Mouse (Mus musculus) midbrain, embryonic 10.5 days (tissue): ENCODE measurements at regions not wholly inside any gene's neighbourhood (a gene's known extent, or its start where the extent isn't known, plus 50 kb on each side); places are given as distances from the start of the nearest gene placed in this dataset.

Experiments used
- DNase-seq: peaks from one replicate; pipeline ENCODE4 v3.0.0-alpha.2; 2017; ENCODE audit warnings: low spot score
- H3K27ac ChIP-seq: fragments of 300-500 bp; sonication (generic); replicated peaks from 2 replicates; pipeline ENCODE4 v1.5.1; 2016; ENCODE audit warnings: mild to moderate bottlenecking
- H3K27me3 ChIP-seq: fragments of 300-500 bp; sonication (generic); 2 replicates; pipeline ENCODE4 v1.6.1; 2016; ENCODE audit warnings: low read depth, mild to moderate bottlenecking; ENCODE audit not compliant: poor library complexity, severe bottlenecking
- H3K36me3 ChIP-seq: fragments of 300-500 bp; sonication (generic); 2 replicates; pipeline ENCODE4 v1.6.1; 2016; ENCODE audit warnings: mild to moderate bottlenecking, moderate library complexity
- H3K4me1 ChIP-seq: fragments of 300-500 bp; sonication (generic); 2 replicates; pipeline ENCODE4 v1.6.1; 2016
- H3K4me3 ChIP-seq: fragments of 300-500 bp; sonication (generic); 2 replicates; pipeline ENCODE4 v1.5.1; 2016; ENCODE audit warnings: mild to moderate bottlenecking, moderate library complexity
- H3K9me3 ChIP-seq: fragments of 300-500 bp; sonication (generic); replicated peaks from 2 replicates; pipeline ENCODE4 v1.6.1; 2016; ENCODE audit warnings: mild to moderate bottlenecking
- WGBS: fragments of 180-500 bp; shearing (Covaris S2); methylation state at CpG from one replicate; pipeline ENCODE4 v1.1.7; 2016; 5-methylcytosine and 5-hydroxymethylcytosine counted together

- no peak for DNase-seq
- H3K36me3 ChIP-seq, result no peaks in the 10 kb centered on the region
- WGBS, result 68% methylated on average over 8 of the region's 8 CpGs
- 0 out of 2 replicates have a peak overlapping the region, but pooled peaks have one; percentile 9 for H3K27ac ChIP-seq
- no peaks in the 10 kb centered on the region for H3K9me3 ChIP-seq
- no peak overlapping the region for H3K4me3 ChIP-seq
- H3K27me3 ChIP-seq, result peaks cover 7% of the 10 kb centered on the region; the same call in 1 of the 2 replicates
- peaks cover 9% of the 10 kb centered on the region for H3K4me1 ChIP-seq
Observed at GRCm38 (mm10) chr1:190334053-190334452, 163.5 kb upstream of the Prox1 start.

GRCm38 (mm10) chr1:190332001-190332400 is 161.5 kb upstream of the Prox1 start:
- Histone ChIP-seq H3K4me1 (peaks cover 9% of the 10 kb centered on the region), H3K27me3 (peaks cover 7% of the 10 kb centered on the region; the same call in 1 of the 2 replicates), H3K27ac (no peak overlapping the region), H3K36me3 (no peaks in the 10 kb centered on the region), H3K9me3 (no peaks in the 10 kb centered on the region), H3K4me3 (no peak overlapping the region)
- 76% methylated on average over 3 of the region's 3 CpGs for WGBS
- no peak for DNase-seq

DNA sequence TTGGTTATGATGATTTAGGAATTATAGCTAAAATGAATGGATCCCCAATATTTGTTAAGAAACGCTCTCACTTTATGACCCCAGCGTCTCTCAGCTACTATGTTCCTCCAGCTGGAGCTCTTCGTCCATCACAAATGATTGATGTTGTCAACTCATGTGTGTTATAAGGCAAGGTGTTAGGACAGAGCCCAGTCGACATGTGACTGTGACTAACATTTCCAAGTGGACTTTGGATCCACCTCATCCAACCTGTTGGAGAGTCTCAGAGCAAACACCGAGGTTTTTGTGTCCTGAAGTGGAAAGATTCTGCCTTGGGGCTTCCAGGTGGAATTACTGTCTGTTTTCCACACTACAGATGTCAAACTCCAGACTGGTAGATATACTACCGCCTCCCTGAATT is 154.0 kb upstream of the Prox1 start:
- no peaks in the 10 kb centered on the region for H3K4me1 ChIP-seq
- WGBS, result 92% methylated on average over 6 of the region's 6 CpGs
- no peaks in the 10 kb centered on the region for H3K36me3 ChIP-seq

DNA sequence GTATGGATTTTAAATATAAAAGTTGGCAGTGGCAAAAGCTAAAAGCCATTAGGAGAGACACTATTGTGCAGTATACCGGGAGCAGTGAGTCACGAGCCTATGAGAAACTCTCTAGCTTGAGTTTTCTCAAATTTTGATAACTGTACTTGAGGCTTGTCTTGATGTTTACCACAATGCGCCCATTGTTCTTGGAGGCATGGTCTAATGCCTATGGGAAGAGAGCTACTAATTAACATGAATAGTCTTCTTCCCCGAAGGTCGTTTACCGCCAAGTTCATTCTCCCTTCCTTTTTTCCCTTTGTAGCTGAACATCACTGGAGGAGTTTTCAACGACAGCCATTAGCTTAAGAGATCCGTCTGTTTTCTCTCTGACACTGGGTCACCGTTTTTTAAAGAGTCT is 153.2 kb upstream of the Prox1 start:
- no peaks in the 10 kb centered on the region for H3K4me1 ChIP-seq
- H3K27me3 ChIP-seq, result no peaks in the 10 kb centered on the region
- no peak overlapping the region for H3K4me3 ChIP-seq
- H3K27ac ChIP-seq, result no peak overlapping the region
- 89% methylated on average over 9 of the region's 9 CpGs for WGBS
- H3K36me3 ChIP-seq, result no peaks in the 10 kb centered on the region
- no peaks in the 10 kb centered on the region for H3K9me3 ChIP-seq
- no peak for DNase-seq

More for the DNA sequence above, 154.0 kb upstream of the Prox1 start:
- H3K27ac ChIP-seq, result no peak overlapping the region
- no peak for DNase-seq
- H3K27me3 ChIP-seq, result no peaks in the 10 kb centered on the region
- H3K9me3 ChIP-seq, result no peaks in the 10 kb centered on the region
- H3K4me3 ChIP-seq, result no peak overlapping the region

DNA sequence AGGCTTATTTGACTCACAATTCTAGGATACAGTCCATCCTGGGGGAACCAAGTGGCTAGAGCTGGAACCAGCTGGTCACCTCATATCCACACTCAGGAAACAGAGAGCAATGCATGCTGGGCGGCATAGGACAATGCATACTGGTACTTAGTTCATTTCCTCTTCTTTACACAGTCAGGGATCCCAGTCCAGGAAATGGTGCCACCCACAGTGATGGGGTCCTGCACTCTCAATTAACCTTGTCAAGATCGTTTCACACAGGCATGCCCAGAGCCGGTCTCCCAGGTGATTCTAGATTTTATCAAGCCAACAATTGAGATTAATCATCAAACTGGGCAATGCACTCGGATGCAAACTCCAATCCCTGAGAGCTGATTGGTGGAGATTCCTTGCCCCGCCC is 145.7 kb upstream of the Prox1 start:
- Histone ChIP-seq H3K27me3 (no peaks in the 10 kb centered on the region), H3K4me1 (no peaks in the 10 kb centered on the region), H3K4me3 (no peak overlapping the region), H3K36me3 (no peaks in the 10 kb centered on the region), H3K9me3 (no peaks in the 10 kb centered on the region), H3K27ac (no peak overlapping the region)
- WGBS, result 84% methylated on average over 5 of the region's 5 CpGs
- DNase-seq, result no peak

GRCm38 (mm10) chr1:190309831-190310230 is 139.3 kb upstream of the Prox1 start:
- no peaks in the 10 kb centered on the region for H3K36me3 ChIP-seq
- no peaks in the 10 kb centered on the region for H3K9me3 ChIP-seq
- DNase-seq, result no peak
- H3K4me3 ChIP-seq, result no peak overlapping the region
- no peaks in the 10 kb centered on the region for H3K4me1 ChIP-seq
- 96% methylated on average over 6 of the region's 6 CpGs for whole genome bisulfite sequencing
- H3K27ac ChIP-seq, result no peak overlapping the region
- H3K27me3 ChIP-seq, result no peaks in the 10 kb centered on the region

GRCm38 (mm10) chr1:190307751-190308150 is 137.2 kb upstream of the Prox1 start:
- Histone ChIP-seq H3K27ac (no peak overlapping the region), H3K27me3 (no peaks in the 10 kb centered on the region), H3K4me1 (no peaks in the 10 kb centered on the region), H3K4me3 (no peak overlapping the region), H3K36me3 (no peaks in the 10 kb centered on the region), H3K9me3 (peaks cover 4% of the 10 kb centered on the region)
- no peak for DNase-seq
- WGBS, result 96% methylated on average over 3 of the region's 3 CpGs

DNA sequence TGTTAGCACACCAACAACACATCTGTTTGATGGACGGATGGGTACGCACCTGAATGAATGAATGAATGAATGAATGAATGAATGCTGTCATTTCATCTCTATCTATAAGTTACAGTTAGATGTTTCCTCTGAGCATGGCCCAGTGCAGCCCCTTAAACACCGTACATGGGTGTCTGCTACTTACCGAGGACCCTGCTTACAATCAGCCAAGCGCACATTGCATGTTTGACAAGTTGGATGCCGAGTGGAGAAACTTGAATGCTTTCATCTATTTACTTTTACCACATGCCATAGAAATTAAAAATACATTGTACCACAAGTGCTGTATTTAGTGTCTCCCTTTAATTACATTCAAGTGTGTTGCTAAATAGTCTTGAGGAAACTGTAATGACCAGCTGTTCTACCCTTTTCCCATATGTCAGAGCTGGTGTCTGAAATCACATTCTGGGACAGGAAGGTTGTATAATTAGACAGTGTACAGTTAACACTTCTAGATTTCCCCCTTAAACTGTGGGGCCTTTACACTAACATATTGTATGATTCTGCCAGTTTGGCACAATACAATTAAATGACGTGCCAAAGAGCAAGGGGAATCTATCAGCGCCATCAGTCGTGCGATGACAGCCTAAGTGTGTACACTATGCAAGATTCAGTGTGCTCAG is 127.3 kb upstream of the Prox1 start:
- H3K4me1 ChIP-seq, result peaks cover 8% of the 10 kb centered on the region
- WGBS, result 94% methylated on average over 10 of the region's 10 CpGs
- no peak overlapping the region for H3K27ac ChIP-seq
- H3K4me3 ChIP-seq, result no peak overlapping the region
- H3K36me3 ChIP-seq, result no peaks in the 10 kb centered on the region
- H3K27me3 ChIP-seq, result peaks cover 22% of the 10 kb centered on the region; the same call in 1 of the 2 replicates
- DNase-seq, result no peak
- peaks cover 7% of the 10 kb centered on the region; the same call in 1 of the 2 replicates for H3K9me3 ChIP-seq

- DNase-seq, result no peak
- H3K27me3 ChIP-seq, result no peaks in the 10 kb centered on the region
- H3K4me1 ChIP-seq, result peaks cover 5% of the 10 kb centered on the region; the same call in 1 of the 2 replicates
- H3K27ac ChIP-seq, result no peak overlapping the region
- no peaks in the 10 kb centered on the region for H3K36me3 ChIP-seq
- H3K9me3 ChIP-seq, result no peaks in the 10 kb centered on the region
- H3K4me3 ChIP-seq, result no peak overlapping the region
- 92% methylated on average over 11 of the region's 11 CpGs for WGBS
Observed at GRCm38 (mm10) chr1:190290061-190290460, 119.5 kb upstream of the Prox1 start.

DNA sequence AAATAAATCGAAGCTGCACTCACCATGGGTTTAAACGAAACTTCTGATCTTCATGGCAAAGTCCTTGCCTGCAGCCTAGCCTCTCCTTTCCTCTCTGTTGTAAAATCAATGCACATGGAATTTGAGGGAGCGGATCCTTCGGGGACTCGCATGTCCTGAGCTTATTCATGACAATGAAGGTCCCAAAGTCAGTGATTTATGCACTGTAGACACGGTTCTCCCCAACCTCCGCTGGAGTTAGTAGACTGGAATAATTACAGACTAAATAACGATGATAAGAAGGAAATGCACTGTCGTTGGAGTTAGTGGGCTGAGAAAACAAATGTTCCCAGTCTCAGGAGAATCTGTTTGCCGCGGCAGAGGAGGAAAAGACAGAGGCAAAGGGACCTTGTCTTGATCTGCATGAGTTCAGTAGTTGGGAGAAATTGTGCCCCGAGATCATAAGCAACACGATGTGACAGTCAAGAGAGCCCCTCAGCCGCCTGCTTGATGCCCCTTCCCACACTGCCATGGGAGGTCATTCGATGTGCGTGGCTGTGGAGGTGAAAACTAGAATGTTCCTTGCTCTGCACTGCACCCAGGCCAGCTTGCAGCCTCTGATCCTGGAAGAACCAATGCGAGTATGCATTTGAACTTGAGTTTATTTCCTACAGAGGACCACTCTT is 116.1 kb upstream of the Prox1 start:
- Histone ChIP-seq H3K27me3 (no peaks in the 10 kb centered on the region), H3K4me1 (peaks cover 9% of the 10 kb centered on the region), H3K9me3 (no peaks in the 10 kb centered on the region), H3K36me3 (no peaks in the 10 kb centered on the region), H3K4me3 (no peak overlapping the region), H3K27ac (no peak overlapping the region)
- WGBS, result 85% methylated on average over 17 of the region's 17 CpGs
- DNase-seq, result no peak

DNA sequence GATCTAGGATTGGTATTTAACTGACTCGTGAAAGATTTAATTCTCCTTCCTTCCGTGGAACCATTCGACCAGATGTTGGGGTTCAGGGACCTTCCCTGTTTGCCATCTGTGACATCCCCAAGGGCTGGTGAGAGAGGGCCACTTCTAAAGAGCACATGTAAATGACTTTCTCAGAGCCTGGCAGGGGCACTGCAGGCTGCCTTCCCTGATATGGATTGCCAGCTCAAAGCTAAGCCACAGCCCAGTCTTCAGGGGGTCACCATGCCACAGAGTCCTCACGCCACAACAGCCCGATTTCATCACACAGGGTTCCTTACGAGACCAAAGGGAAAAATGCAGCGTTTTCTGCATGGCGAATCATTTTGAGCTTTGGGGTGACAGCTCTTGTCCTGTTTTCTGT is 115.1 kb upstream of the Prox1 start:
- no peak overlapping the region for H3K4me3 ChIP-seq
- peaks cover 9% of the 10 kb centered on the region for H3K4me1 ChIP-seq
- 87% methylated on average over 8 of the region's 8 CpGs for WGBS
- no peak overlapping the region for H3K27ac ChIP-seq
- H3K27me3 ChIP-seq, result no peaks in the 10 kb centered on the region
- no peaks in the 10 kb centered on the region for H3K9me3 ChIP-seq
- no peaks in the 10 kb centered on the region for H3K36me3 ChIP-seq
- no peak for DNase-seq

DNA sequence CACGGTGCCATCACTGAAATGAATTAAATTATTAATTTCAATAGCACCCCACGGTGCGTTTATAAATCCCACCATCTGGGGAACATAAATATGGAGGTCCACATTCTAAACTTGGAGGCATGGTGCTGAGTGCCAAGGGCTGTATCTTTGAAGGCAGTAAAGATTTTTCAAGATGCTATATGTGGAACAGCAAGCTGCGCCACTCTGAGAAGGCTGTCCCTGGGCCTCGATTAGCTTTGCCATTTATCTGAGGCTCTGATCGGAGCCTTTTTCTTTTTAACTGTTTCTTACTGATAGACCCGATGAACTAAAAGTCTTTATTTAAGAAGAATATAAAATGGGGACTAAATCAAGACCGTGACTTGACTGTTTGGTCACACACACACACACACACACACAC is 114.5 kb upstream of the Prox1 start:
- Histone ChIP-seq H3K9me3 (no peaks in the 10 kb centered on the region), H3K36me3 (no peaks in the 10 kb centered on the region), H3K4me3 (no peak overlapping the region), H3K27me3 (no peaks in the 10 kb centered on the region), H3K4me1 (peaks cover 15% of the 10 kb centered on the region), H3K27ac (no peak overlapping the region)
- no peak for DNase-seq
- WGBS, result 94% methylated on average over 8 of the region's 8 CpGs

- Histone ChIP-seq H3K9me3 (no peaks in the 10 kb centered on the region), H3K36me3 (no peaks in the 10 kb centered on the region), H3K27me3 (no peaks in the 10 kb centered on the region), H3K4me1 (peaks cover 18% of the 10 kb centered on the region), H3K27ac (0 out of 2 replicates have a peak overlapping the region, but pooled peaks have one; percentile 9), H3K4me3 (no peak overlapping the region)
- WGBS, result 74% methylated on average over 9 of the region's 9 CpGs
- DNase-seq, result no peak
Observed at GRCm38 (mm10) chr1:190284138-190284537, 113.6 kb upstream of the Prox1 start.
